Mouse (Mus musculus): ENCODE measurements at regions not wholly inside any gene's neighbourhood (a gene's known extent, or its start where the extent isn't known, plus 50 kb on each side); places are given as distances from the start of the nearest gene placed in this dataset.
"Not testable (repeated sequence)": the region's sequence is repeated elsewhere in the genome, so short reads cannot be mapped to it uniquely, and the experiment has no call there.

DNA sequence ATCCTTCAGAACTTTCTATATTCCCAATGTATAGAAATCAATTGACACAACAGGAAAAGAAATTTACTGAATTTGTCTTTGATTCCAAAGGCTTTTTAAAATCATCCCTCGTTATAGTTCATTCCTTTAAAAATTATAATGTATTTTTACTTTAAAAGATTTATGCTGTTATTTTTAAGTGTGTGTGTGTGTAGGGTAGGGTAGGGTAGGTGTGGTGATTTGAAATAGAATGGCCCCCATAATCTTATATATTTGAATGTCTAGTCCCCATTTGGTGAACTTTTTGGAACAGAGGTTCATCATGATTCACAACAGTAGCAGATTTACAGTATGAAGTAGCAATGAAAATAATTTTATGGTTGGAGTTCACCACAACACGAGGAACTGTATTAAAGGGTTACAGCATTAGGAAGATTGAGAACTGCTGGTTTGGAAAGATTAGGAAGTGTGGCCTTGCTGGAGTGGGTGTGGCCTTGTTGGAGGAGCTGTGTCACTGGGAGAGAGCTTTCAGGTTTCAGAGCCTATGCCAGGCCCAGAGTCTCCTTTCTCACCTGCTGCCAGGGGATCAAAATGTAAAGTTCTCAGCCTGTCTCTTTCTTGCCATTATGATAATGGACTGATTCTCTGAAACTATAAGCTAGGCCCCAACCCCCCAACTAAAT is 88.7 kb upstream of the Immp2l start:
- no peak for ATAC-seq
- Histone ChIP-seq H3K4me1 (ENCODE audit: control insufficient read depth, insufficient read depth, low read depth, low read length) (no peaks in the 10 kb centered on the region), H3K4me2 (ENCODE audit: low read length) (no peak overlapping the region), H3K36me3 (ENCODE audit: control insufficient read depth, insufficient read depth, low read length) (no peaks in the 10 kb centered on the region), H3K27me3 (replicated peaks; ENCODE audit: control insufficient read depth, insufficient read depth, low read length) (no peaks in the 10 kb centered on the region), H3K27ac (ENCODE audit: low read depth, low read length) (no peak overlapping the region), H3K4me3 (ENCODE audit: low read length) (no peak overlapping the region), H3K9ac (ENCODE audit: low read depth, low read length) (no peak overlapping the region), H3K9me3 (ENCODE audit: control insufficient read depth, low read length) (no peaks in the 10 kb centered on the region)
- WGBS = 87% methylated on average over 2 of the region's 2 CpGs

GRCm38 (mm10) chr12:40937037-40937436 is 86.9 kb upstream of the Immp2l start:
- ATAC-seq = no peak
- 17% methylated on average over 4 of the region's 4 CpGs for WGBS
- no peaks in the 10 kb centered on the region for H3K36me3 ChIP-seq (ENCODE audit: control insufficient read depth, insufficient read depth, low read length)

GRCm38 (mm10) chr12:40946888-40947287 is 77.0 kb upstream of the Immp2l start:
- Histone ChIP-seq H3K4me3 (ENCODE audit: low read length) (no peak overlapping the region), H3K36me3 (ENCODE audit: control insufficient read depth, insufficient read depth, low read length) (no peaks in the 10 kb centered on the region), H3K27me3 (replicated peaks; ENCODE audit: control insufficient read depth, insufficient read depth, low read length) (no peaks in the 10 kb centered on the region), H3K4me2 (ENCODE audit: low read length) (no peak overlapping the region), H3K9me3 (ENCODE audit: control insufficient read depth, low read length) (no peaks in the 10 kb centered on the region), H3K27ac (ENCODE audit: low read depth, low read length) (no peak overlapping the region), H3K9ac (ENCODE audit: low read depth, low read length) (no peak overlapping the region), H3K4me1 (ENCODE audit: control insufficient read depth, insufficient read depth, low read depth, low read length) (no peaks in the 10 kb centered on the region)
- WGBS = 86% methylated on average over 6 of the region's 6 CpGs
- ATAC-seq = no peak

More at GRCm38 (mm10) chr12:40937037-40937436, 86.9 kb upstream of the Immp2l start:
- Histone ChIP-seq H3K9me3 (ENCODE audit: control insufficient read depth, low read length) (no peaks in the 10 kb centered on the region), H3K27me3 (replicated peaks; ENCODE audit: control insufficient read depth, insufficient read depth, low read length) (no peaks in the 10 kb centered on the region), H3K9ac (ENCODE audit: low read depth, low read length) (no peak overlapping the region), H3K4me1 (ENCODE audit: control insufficient read depth, insufficient read depth, low read depth, low read length) (no peaks in the 10 kb centered on the region), H3K4me2 (ENCODE audit: low read length) (no peak overlapping the region), H3K27ac (ENCODE audit: low read depth, low read length) (no peak overlapping the region), H3K4me3 (ENCODE audit: low read length) (no peak overlapping the region)

DNA sequence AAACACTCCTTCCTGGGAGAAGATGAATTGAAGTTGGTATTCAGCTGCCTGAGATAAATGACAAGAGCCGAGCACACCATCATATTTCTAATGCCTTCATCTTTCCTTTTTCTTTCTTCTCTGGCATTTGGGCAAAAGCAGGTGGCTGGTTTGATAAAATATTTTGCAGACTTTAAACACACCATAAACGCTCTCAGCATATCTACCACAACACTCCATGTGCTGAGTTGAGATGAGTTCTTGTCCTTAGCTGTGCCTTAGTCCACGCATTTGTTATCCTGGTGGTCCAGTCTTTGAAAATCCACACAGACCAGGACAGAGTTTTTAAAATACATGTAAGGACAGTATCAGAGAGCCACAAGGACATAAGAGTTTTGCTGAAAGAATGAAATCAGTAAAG is 74.3 kb upstream of the Immp2l start:
- no peak overlapping the region for H3K9ac ChIP-seq (ENCODE audit: low read depth, low read length)
- H3K4me3 ChIP-seq (ENCODE audit: low read length) = no peak overlapping the region
- H3K27me3 ChIP-seq (replicated peaks; ENCODE audit: control insufficient read depth, insufficient read depth, low read length) = no peaks in the 10 kb centered on the region
- no peaks in the 10 kb centered on the region for H3K9me3 ChIP-seq (ENCODE audit: control insufficient read depth, low read length)
- ATAC-seq = no peak
- H3K4me1 ChIP-seq (ENCODE audit: control insufficient read depth, insufficient read depth, low read depth, low read length) = no peaks in the 10 kb centered on the region
- H3K4me2 ChIP-seq (ENCODE audit: low read length) = no peak overlapping the region
- 81% methylated on average over 3 of the region's 3 CpGs for WGBS
- H3K27ac ChIP-seq (ENCODE audit: low read depth, low read length) = no peak overlapping the region
- H3K36me3 ChIP-seq (ENCODE audit: control insufficient read depth, insufficient read depth, low read length) = no peaks in the 10 kb centered on the region

- WGBS = 82% methylated on average over 3 of the region's 3 CpGs
- H3K4me1 ChIP-seq (ENCODE audit: control insufficient read depth, insufficient read depth, low read depth, low read length) = no peaks in the 10 kb centered on the region
Observed at GRCm38 (mm10) chr12:40958536-40958935, 65.4 kb upstream of the Immp2l start.

GRCm38 (mm10) chr12:40964996-40965395 is 58.9 kb upstream of the Immp2l start:
- Histone ChIP-seq H3K4me1 (ENCODE audit: control insufficient read depth, insufficient read depth, low read depth, low read length) (no peaks in the 10 kb centered on the region), H3K9me3 (ENCODE audit: control insufficient read depth, low read length) (no peaks in the 10 kb centered on the region), H3K9ac (ENCODE audit: low read depth, low read length) (no peak overlapping the region), H3K4me2 (ENCODE audit: low read length) (no peak overlapping the region), H3K4me3 (ENCODE audit: low read length) (no peak overlapping the region), H3K27ac (ENCODE audit: low read depth, low read length) (no peak overlapping the region), H3K27me3 (replicated peaks; ENCODE audit: control insufficient read depth, insufficient read depth, low read length) (no peaks in the 10 kb centered on the region), H3K36me3 (ENCODE audit: control insufficient read depth, insufficient read depth, low read length) (no peaks in the 10 kb centered on the region)
- 73% methylated on average over 2 of the region's 2 CpGs for WGBS
- no peak for ATAC-seq

More at GRCm38 (mm10) chr12:40958536-40958935, 65.4 kb upstream of the Immp2l start:
- ATAC-seq = no peak
- Histone ChIP-seq H3K36me3 (ENCODE audit: control insufficient read depth, insufficient read depth, low read length) (no peaks in the 10 kb centered on the region), H3K27me3 (replicated peaks; ENCODE audit: control insufficient read depth, insufficient read depth, low read length) (no peaks in the 10 kb centered on the region), H3K27ac (ENCODE audit: low read depth, low read length) (no peak overlapping the region), H3K9me3 (ENCODE audit: control insufficient read depth, low read length) (no peaks in the 10 kb centered on the region), H3K4me2 (ENCODE audit: low read length) (no peak overlapping the region), H3K4me3 (ENCODE audit: low read length) (no peak overlapping the region), H3K9ac (ENCODE audit: low read depth, low read length) (no peak overlapping the region)

DNA sequence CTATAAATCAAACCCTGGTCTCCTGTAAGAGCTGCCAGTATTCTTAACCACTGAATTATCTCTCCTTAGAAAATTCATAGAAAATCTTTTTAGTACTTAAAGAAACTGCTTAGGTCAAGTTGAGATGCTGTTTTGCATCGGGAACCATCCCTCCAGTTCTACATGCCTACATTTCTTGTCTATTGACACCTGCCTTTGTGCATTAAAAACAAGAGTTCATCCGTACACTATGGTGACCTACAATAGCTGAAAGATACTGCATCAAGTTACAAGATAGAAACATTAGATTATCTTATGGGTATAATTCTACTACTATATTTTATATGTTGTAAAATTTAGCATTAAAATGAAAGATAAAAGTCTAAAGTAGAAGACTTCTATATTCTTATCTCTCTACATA is 57.6 kb upstream of the Immp2l start:
- Histone ChIP-seq H3K27ac (ENCODE audit: low read depth, low read length) (no peak overlapping the region), H3K9me3 (ENCODE audit: control insufficient read depth, low read length) (no peaks in the 10 kb centered on the region), H3K4me3 (ENCODE audit: low read length) (no peak overlapping the region), H3K27me3 (replicated peaks; ENCODE audit: control insufficient read depth, insufficient read depth, low read length) (no peaks in the 10 kb centered on the region), H3K36me3 (ENCODE audit: control insufficient read depth, insufficient read depth, low read length) (no peaks in the 10 kb centered on the region), H3K4me2 (ENCODE audit: low read length) (no peak overlapping the region), H3K4me1 (ENCODE audit: control insufficient read depth, insufficient read depth, low read depth, low read length) (no peaks in the 10 kb centered on the region), H3K9ac (ENCODE audit: low read depth, low read length) (no peak overlapping the region)
- WGBS = 91% methylated on average over 2 of the region's 2 CpGs
- no peak for ATAC-seq

- H3K4me1 ChIP-seq (ENCODE audit: control insufficient read depth, insufficient read depth, low read depth, low read length); H3K4me2 ChIP-seq (ENCODE audit: low read length); H3K9me3 ChIP-seq (ENCODE audit: control insufficient read depth, low read length); H3K36me3 ChIP-seq (ENCODE audit: control insufficient read depth, insufficient read depth, low read length); H3K9ac ChIP-seq (ENCODE audit: low read depth, low read length); H3K4me3 ChIP-seq (ENCODE audit: low read length); H3K27me3 ChIP-seq (replicated peaks; ENCODE audit: control insufficient read depth, insufficient read depth, low read length); ATAC-seq; H3K27ac ChIP-seq (ENCODE audit: low read depth, low read length): not testable (repeated sequence)
- 96% methylated on average over 6 of the region's 6 CpGs for WGBS
Observed at GRCm38 (mm10) chr12:40966723-40967122, 57.2 kb upstream of the Immp2l start.

DNA sequence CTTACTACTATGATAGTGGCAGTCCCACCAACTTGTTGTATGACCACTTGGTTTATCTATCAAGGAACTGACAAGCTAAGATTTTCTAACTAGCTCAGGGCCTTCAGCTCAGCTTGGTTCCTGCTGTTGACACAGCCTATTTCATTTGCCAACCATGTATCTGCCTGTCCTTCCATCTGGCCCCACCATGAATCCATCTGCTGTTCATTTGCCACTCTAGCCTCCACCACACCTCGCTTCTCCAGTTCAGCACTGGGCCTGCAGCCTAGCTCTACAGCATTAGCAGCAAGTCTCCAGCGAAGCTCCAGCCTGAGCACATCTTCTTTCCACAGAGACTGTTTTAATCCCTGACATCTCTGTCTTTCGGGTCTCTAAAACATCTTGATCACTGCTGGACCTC is 51.0 kb upstream of the Immp2l start:
- no peak overlapping the region for H3K4me2 ChIP-seq (ENCODE audit: low read length)
- H3K4me3 ChIP-seq (ENCODE audit: low read length) = no peak overlapping the region
- no peak for ATAC-seq
- no peaks in the 10 kb centered on the region for H3K9me3 ChIP-seq (ENCODE audit: control insufficient read depth, low read length)
- no peak overlapping the region for H3K27ac ChIP-seq (ENCODE audit: low read depth, low read length)
- no peak overlapping the region for H3K9ac ChIP-seq (ENCODE audit: low read depth, low read length)
- H3K27me3 ChIP-seq (replicated peaks; ENCODE audit: control insufficient read depth, insufficient read depth, low read length) = no peaks in the 10 kb centered on the region
- no peaks in the 10 kb centered on the region for H3K36me3 ChIP-seq (ENCODE audit: control insufficient read depth, insufficient read depth, low read length)
- H3K4me1 ChIP-seq (ENCODE audit: control insufficient read depth, insufficient read depth, low read depth, low read length) = no peaks in the 10 kb centered on the region
- WGBS = 87% methylated on average over 3 of the region's 3 CpGs

Data from hindbrain, embryonic 16.5 days (tissue).